Mouse (Mus musculus) myocyte (in vitro differentiated cells): ENCODE measurements around the gene Rangap1.
A peak's percentile ranks its signal among the peaks of the same experiment; 100 is the strongest.

Experiments used
- CEBPB ChIP-seq: IDR thresholded peaks from 2 replicates; pipeline ENCODE4 v1.6.1; 2011; ENCODE audit warnings: mild to moderate bottlenecking, moderate library complexity; ENCODE audit not compliant: poor library complexity, insufficient read depth, severe bottlenecking
- MAX ChIP-seq: IDR thresholded peaks from one replicate; pipeline ENCODE4 v1.6.1; 2011; ENCODE audit warnings: low read depth, mild to moderate bottlenecking, control low read depth
- MYOG ChIP-seq, 3 experiments: IDR thresholded peaks; one replicate each; pipeline ENCODE4 v1.6.1; 2011; ENCODE audit warnings: control low read depth in 2 of 3, low read depth in 2 of 3, mild to moderate bottlenecking in 2 of 3; ENCODE audit not compliant: insufficient read length in 2 of 3, control insufficient read depth in 1 of 3, insufficient read depth in 1 of 3
- POLR2A ChIP-seq: IDR thresholded peaks from one replicate; pipeline ENCODE4 v1.6.1; 2011; ENCODE audit warnings: low read depth, mild to moderate bottlenecking, control low read depth, moderate library complexity; ENCODE audit not compliant: insufficient read length
- SRF ChIP-seq: IDR thresholded peaks from one replicate; pipeline ENCODE4 v1.6.1; 2011; ENCODE audit warnings: low read depth; ENCODE audit not compliant: control insufficient read depth, insufficient read length
- TCF12 ChIP-seq: IDR thresholded peaks from one replicate; pipeline ENCODE4 v1.6.1; 2011; ENCODE audit warnings: mild to moderate bottlenecking, control low read depth; ENCODE audit not compliant: poor library complexity, insufficient read depth, severe bottlenecking
- USF1 ChIP-seq: IDR thresholded peaks from one replicate; pipeline ENCODE4 v1.6.1; 2011; ENCODE audit warnings: low read depth, mild to moderate bottlenecking, control low read depth, moderate library complexity

DNA sequence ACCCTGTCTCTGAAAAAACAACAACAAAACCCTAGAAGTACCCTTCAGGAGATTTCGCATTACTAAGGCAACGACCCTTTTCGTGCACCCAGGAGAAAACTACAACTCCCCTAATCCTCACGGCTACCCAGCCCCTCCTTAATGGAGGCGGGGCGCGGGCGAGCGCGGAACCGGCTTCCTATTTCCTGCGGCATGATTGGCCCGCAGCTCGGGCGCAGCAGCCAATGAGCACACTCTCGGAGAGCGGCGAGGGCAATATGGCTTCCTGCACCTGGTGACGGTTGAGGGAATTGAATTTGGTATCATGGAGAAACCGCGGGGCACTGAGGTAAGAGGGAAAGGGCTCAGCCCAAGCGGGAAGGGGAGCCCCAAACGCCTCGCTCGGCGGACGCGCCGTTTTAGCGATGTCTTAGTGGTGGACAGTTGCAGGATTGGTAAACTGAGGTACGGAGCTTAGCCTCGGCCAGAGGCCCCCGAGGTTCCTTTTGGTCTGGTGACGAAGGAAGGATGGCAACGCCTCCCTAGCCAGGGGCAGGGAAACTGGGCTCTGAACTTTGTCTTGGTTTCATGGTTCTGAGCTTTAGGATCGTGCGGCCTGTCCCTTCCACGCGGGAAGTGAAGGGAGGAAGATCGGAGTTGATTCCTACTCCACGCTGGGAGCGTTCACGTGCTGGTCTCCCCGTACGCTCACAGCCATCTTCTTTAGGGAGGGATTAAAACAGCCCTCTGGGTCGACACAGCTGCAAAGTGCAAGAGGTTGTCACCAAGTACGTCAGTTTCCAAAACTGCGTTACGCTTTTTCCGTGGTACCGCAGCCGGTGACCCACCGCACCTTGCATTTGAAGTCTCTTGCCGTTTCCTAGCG, 81.4 kb downstream of the Rangap1 start, which contains the start of gene L3mbtl2:
- TF ChIP-seq CEBPB (no peak), MYOG (IDR thresholded peaks at IDR 0.05; ENCODE audit: control insufficient read depth in 1 of 3, insufficient read depth in 1 of 3, insufficient read length in 2 of 3, low read depth in 2 of 3) (no peak), TCF12 (no peak), USF1 (no peak), SRF (peak; percentile 30), POLR2A (peak; percentile 60), MAX (no peak)
